Mouse (Mus musculus) forebrain, embryonic 13.5 days (tissue): ENCODE measurements at regions not wholly inside any gene's neighbourhood (a gene's known extent, or its start where the extent isn't known, plus 50 kb on each side); places are given as distances from the start of the nearest gene placed in this dataset.

ENCODE experiments used
- ATAC-seq: fragments of 200-750 bp; cut with Nextera tagmentation; 2 replicates; pipeline ENCODE4 v1.8.0; 2017
- H3K27ac ChIP-seq: fragments of 300-500 bp; sonication (generic); 2 replicates; pipeline ENCODE4 v1.5.1; 2015; ENCODE audit warnings: inconsistent platforms, mild to moderate bottlenecking, moderate library complexity
- H3K27me3 ChIP-seq: fragments of 300-500 bp; sonication (generic); 2 replicates; pipeline ENCODE4 v1.6.1; 2015; ENCODE audit warnings: mild to moderate bottlenecking, inconsistent platforms
- H3K36me3 ChIP-seq: fragments of 300-500 bp; sonication (generic); 2 replicates; pipeline ENCODE4 v1.6.1; 2015; ENCODE audit warnings: mild to moderate bottlenecking, inconsistent platforms; ENCODE audit not compliant: poor library complexity, severe bottlenecking
- H3K4me1 ChIP-seq: fragments of 300-500 bp; sonication (generic); 2 replicates; pipeline ENCODE4 v1.6.1; 2015; ENCODE audit warnings: inconsistent platforms
- H3K4me2 ChIP-seq: fragments of 300-500 bp; sonication (generic); 2 replicates; pipeline ENCODE4 v1.6.1; 2015; ENCODE audit warnings: inconsistent platforms, mild to moderate bottlenecking, moderate library complexity
- H3K4me3 ChIP-seq: fragments of 300-500 bp; sonication (generic); 2 replicates; pipeline ENCODE4 v1.5.1; 2015; ENCODE audit warnings: mild to moderate bottlenecking, inconsistent platforms
- H3K9ac ChIP-seq: fragments of 300-500 bp; sonication (generic); 2 replicates; pipeline ENCODE4 v1.6.1; 2015; ENCODE audit warnings: mild to moderate bottlenecking, inconsistent platforms
- H3K9me3 ChIP-seq: fragments of 300-500 bp; sonication (generic); replicated peaks from 2 replicates; pipeline ENCODE4 v1.6.1; 2016; ENCODE audit warnings: inconsistent platforms
- WGBS: fragments of 180-500 bp; shearing (Covaris S2); methylation state at CpG from one replicate; pipeline ENCODE4 v1.1.7; 2015; 5-methylcytosine and 5-hydroxymethylcytosine counted together

DNA sequence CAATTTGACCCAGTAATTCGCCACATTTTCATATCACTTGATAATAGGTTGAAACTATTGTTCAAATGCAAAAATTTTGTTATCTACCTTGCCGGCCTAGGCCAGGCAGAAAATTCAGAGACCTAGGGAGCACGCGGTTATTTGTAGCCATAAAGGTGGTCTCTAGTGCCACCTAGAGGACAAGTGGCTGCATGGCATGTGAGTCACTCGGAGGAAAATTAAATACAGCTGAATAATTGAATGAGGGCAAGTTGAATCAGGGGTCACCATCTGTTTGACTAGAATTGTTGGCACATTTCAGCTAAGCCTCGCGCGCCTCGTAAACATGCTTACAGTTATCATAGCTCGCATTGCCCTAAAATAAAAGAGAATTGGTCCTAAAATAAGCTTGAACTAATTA, 427.4 kb downstream of the Zfp536 start:
- WGBS, result 4% methylated on average over 10 of the region's 10 CpGs
- ATAC-seq, result peak; percentile 48
- H3K4me1 ChIP-seq, result peaks cover 31% of the 10 kb centered on the region
- no peak overlapping the region for H3K4me2 ChIP-seq
- H3K27me3 ChIP-seq, result peaks cover 12% of the 10 kb centered on the region; the same call in 1 of the 2 replicates
- H3K9me3 ChIP-seq, result no peaks in the 10 kb centered on the region
- H3K4me3 ChIP-seq, result no peak overlapping the region
- H3K27ac ChIP-seq, result no peak overlapping the region
- H3K9ac ChIP-seq, result no peak overlapping the region
- H3K36me3 ChIP-seq, result no peaks in the 10 kb centered on the region

DNA sequence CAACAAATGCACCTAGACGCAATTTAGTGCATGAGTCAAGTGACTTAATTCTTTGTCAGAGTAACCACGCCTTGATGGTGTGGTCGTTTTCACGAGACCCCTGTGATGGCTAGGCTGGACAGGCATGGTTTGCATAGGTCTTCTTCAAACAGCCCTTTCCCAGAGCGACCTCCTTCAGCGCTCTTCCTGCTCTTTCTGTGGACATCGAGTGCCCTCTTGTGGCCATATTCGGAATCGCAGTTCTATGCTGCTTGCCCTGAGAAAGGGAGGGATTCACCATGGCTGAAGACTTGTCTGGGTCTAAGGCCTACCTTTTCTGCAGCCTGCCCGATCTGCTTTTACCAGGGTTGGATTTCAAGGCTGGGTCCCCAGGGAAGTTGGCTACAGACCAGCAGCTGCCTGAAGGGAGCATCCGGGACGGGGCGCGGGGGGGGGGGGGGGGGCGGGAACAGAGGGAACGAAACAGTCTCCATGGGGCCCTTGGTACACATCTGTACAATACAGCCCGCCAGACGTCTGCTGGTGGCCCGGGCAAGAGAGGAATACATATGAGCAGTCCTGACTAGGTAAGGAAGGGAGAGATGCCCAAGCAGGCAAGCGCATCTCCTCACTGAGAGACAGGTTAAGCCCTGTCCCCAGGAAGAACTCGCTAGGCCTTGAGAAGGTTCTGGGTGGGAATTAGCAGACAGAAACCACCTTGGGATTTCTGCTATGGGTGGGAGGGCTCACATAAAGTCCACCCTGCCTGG, 415.6 kb downstream of the Zfp536 start:
- Histone ChIP-seq H3K9me3 (no peaks in the 10 kb centered on the region), H3K4me1 (peaks cover 25% of the 10 kb centered on the region), H3K4me3 (no peak overlapping the region), H3K27me3 (no peaks in the 10 kb centered on the region), H3K27ac (no peak overlapping the region), H3K36me3 (no peaks in the 10 kb centered on the region), H3K4me2 (peak overlapping the region; percentile 32; the same call in 1 of the 2 replicates), H3K9ac (no peak overlapping the region)
- peak; percentile 67 for ATAC-seq
- whole genome bisulfite sequencing, result 16% methylated on average over 18 of the region's 21 CpGs

DNA sequence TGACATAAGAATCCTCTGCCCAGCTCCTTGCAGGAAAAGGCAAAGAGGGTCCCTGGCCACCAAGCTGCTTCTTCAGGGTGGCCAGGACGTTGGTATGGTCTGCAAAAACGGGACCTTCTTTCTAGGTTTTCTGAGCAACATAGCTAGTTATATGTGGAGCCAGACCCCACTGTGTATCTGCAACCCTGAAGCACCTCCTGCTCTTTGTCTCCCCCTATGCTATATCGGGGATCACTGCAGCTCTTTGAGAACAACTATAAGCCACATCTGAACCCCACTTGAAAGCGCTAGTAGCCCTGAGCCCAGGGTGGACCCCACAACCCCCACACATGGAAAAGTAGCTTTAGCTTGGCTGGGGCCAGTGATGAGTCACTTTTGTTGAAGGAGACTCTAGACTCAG, 414.9 kb downstream of the Zfp536 start:
- Histone ChIP-seq H3K4me3 (no peak overlapping the region), H3K36me3 (no peaks in the 10 kb centered on the region), H3K27me3 (no peaks in the 10 kb centered on the region), H3K4me2 (no peak overlapping the region), H3K9me3 (no peaks in the 10 kb centered on the region), H3K9ac (no peak overlapping the region), H3K27ac (no peak overlapping the region), H3K4me1 (peaks cover 32% of the 10 kb centered on the region)
- no peak for ATAC-seq
- WGBS, result 63% methylated on average over 4 of the region's 4 CpGs

DNA sequence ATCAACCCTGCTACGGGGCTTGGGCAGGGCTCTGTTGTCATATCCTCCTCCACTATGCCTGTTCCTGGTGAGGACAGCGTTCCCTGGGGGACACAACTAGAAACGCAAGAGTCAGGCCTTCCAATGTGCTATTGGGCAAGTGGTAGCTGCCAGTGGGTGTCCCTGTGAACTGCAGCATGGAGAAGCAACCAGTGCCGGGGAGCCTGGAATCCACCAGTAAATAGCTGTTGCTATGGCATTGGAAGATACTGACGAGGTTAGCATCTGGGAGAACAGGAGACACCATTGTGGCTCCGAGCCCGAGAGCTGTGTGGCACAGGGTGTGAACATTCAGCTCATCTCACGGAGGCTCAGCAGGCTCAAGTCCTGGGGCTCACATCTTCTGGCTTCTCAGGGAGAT, 414.0 kb downstream of the Zfp536 start:
- H3K4me1 ChIP-seq, result peaks cover 42% of the 10 kb centered on the region
- H3K4me2 ChIP-seq, result no peak overlapping the region
- no peak overlapping the region for H3K9ac ChIP-seq
- H3K36me3 ChIP-seq, result no peaks in the 10 kb centered on the region
- H3K27me3 ChIP-seq, result no peaks in the 10 kb centered on the region
- no peaks in the 10 kb centered on the region for H3K9me3 ChIP-seq
- H3K4me3 ChIP-seq, result no peak overlapping the region
- ATAC-seq, result no peak
- whole genome bisulfite sequencing, result 78% methylated on average over 8 of the region's 8 CpGs
- no peak overlapping the region for H3K27ac ChIP-seq

DNA sequence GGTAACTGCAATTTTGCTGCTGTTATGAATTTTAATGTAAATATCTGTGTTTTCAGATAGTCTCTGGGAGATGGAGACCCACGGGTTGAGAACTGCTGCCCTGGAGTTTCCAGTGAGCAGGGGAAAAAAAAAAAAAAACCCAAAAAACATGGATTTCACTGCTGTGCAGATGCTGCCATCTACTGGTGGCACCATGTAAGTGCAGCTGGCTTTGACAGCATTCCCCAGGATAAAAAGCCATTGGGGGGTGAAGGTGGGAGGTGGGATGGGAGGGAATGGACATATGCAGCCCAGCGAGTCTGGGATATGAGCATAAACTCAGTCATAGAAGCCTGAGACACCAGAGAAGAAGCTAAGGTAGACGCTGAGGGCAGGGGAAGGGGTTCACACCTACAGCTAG, 413.3 kb downstream of the Zfp536 start:
- 5% methylated on average over 3 of the region's 3 CpGs for WGBS
- H3K9me3 ChIP-seq, result no peaks in the 10 kb centered on the region
- no peak for ATAC-seq
- no peaks in the 10 kb centered on the region for H3K27me3 ChIP-seq
- H3K36me3 ChIP-seq, result no peaks in the 10 kb centered on the region
- no peak overlapping the region for H3K4me2 ChIP-seq
- peaks cover 49% of the 10 kb centered on the region for H3K4me1 ChIP-seq
- no peak overlapping the region for H3K9ac ChIP-seq
- H3K27ac ChIP-seq, result no peak overlapping the region
- no peak overlapping the region for H3K4me3 ChIP-seq

DNA sequence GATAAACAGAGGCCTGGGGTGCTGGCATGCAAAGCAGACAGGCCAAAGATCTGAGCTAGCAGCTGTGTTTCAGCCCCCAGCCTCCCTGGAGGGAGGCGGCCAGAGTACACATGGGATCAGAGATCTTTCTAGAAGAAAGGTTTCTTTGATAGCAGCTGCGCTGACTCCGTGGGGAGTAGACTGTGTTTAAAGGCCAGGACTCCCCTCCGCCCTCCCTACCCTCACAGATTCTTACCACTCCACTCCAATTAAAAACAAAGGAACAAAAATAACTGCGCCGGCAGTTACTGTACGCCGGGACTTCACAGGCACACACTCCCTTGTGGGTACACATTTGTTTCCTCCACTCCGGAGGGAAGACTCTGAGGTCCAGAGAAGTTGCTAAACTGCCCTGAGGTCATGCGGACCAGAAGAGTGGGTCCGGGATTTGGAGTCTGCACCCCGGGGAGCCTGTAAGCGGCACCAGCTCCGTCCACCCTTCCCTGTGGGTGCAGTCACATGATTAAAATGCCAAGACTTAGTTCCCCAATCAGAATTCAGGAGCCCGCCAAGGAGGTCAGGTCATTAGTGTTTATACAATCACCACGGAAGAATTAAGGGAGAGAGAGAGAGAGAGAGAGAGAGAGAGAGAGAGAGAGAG, 411.5 kb downstream of the Zfp536 start:
- H3K36me3 ChIP-seq, result no peaks in the 10 kb centered on the region
- ATAC-seq, result peak; percentile 31
- H3K4me2 ChIP-seq, result peak overlapping the region; percentile 53
- H3K27ac ChIP-seq, result peak overlapping the region; percentile 88
- H3K4me1 ChIP-seq, result peaks cover 58% of the 10 kb centered on the region
- under 1% methylated on average over 16 of the region's 16 CpGs for WGBS
- H3K4me3 ChIP-seq, result peak overlapping the region; percentile 21
- H3K27me3 ChIP-seq, result no peaks in the 10 kb centered on the region
- no peaks in the 10 kb centered on the region for H3K9me3 ChIP-seq
- H3K9ac ChIP-seq, result peak overlapping the region; percentile 46

DNA sequence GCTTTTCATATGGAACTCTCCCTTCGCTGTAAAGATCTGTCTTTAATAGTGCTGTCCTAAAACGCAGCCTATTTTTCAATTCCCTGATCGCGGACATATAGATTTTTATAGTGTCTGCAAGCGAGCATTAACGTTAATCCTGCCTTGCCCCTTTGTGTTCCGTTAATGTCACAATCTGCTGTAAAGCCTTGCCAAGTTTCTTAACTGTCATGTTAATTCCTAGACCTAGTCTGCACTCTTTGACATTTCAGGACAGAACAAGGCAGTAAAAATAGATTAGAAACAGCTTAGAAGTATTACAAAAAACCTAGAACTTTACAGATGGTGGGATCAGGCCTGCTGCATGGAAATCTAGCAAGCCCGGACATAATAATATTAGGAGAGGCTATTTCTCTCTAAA, 410.6 kb downstream of the Zfp536 start:
- Histone ChIP-seq H3K9me3 (no peaks in the 10 kb centered on the region), H3K27me3 (no peaks in the 10 kb centered on the region), H3K9ac (0 out of 2 replicates have a peak overlapping the region, but pooled peaks have one; percentile 0), H3K36me3 (no peaks in the 10 kb centered on the region), H3K27ac (peak overlapping the region; percentile 88), H3K4me1 (peaks cover 55% of the 10 kb centered on the region), H3K4me2 (peak overlapping the region; percentile 53), H3K4me3 (no peak overlapping the region)
- ATAC-seq, result no peak
- WGBS, result 7% methylated on average over 8 of the region's 8 CpGs

DNA sequence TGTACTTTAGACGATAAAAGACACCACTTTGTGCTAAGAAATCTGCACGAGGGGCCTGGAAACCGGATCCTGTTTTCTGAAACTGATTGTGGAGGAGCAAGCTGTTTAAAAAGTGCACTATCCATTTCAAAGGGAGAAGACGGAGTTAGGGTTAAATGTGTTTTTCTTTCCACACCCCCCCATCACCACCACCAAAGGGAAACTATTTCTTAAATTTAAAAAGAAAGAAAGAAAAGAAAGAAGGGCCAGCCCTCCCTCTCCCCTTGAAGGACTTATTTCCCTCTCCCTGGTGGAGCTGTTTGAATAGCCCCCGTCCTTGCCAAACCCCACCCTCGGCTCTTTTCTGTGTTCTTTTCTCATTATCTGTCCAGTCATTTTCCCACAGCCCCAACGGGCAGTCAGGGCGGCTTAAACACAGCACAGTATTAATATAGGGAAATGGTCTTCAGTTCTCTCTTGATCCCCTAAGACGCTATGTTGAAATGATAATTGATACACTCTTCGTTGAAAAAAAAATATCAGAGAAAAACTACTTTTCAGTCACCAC, 409.7 kb downstream of the Zfp536 start:
- Histone ChIP-seq H3K4me2 (peak overlapping the region; percentile 53), H3K36me3 (no peaks in the 10 kb centered on the region), H3K9ac (peak overlapping the region; percentile 37; the same call in 1 of the 2 replicates), H3K4me3 (no peak overlapping the region), H3K27ac (peak overlapping the region; percentile 88), H3K9me3 (no peaks in the 10 kb centered on the region), H3K4me1 (peaks cover 55% of the 10 kb centered on the region), H3K27me3 (no peaks in the 10 kb centered on the region)
- 2% methylated on average over 10 of the region's 10 CpGs for WGBS
- peak; percentile 50; the same call in 1 of the 2 replicates for ATAC-seq

DNA sequence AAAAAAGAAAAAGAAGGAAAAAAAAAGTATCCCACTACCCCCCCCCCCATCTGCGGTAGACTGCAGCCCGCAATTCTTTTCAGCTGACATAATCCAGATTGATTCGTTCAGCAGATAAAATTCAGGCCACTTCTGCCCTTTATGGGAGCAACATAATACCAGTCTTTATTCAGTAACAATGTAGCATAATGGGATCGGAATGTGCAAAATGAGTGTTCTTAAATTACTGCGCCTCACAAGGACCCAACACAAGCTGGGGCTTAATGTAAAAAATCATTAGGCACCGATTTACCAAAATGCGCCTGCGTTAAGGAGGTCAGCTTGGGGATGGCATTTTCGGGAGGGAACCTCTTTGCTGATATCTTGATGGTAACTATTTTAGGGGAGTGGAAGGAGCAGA, 409.2 kb downstream of the Zfp536 start:
- Histone ChIP-seq H3K27ac (peak overlapping the region; percentile 88), H3K4me1 (peaks cover 55% of the 10 kb centered on the region), H3K9me3 (no peaks in the 10 kb centered on the region), H3K4me2 (peak overlapping the region; percentile 53), H3K4me3 (no peak overlapping the region), H3K36me3 (no peaks in the 10 kb centered on the region), H3K27me3 (no peaks in the 10 kb centered on the region), H3K9ac (no peak overlapping the region)
- WGBS, result 3% methylated on average over 9 of the region's 9 CpGs
- peak; percentile 43; the same call in 1 of the 2 replicates for ATAC-seq

DNA sequence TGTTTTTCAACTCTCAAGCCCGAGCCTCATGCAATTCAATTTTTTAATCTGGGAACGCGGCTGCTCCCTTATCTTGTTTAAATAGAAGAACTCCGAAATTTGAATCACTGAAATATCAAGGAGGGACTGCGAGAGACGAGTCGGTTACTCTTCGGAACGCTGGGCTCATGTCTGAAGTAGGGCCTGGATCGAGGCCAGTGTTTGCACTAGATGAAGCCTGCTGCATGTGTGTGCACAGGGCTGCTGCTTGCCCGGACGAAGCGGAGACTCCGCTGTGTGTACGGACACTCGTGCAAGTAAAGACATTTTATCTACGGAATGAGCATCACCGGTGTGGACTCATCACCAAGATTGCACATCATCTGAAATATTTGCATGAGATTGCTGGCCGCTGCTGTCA, 407.4 kb downstream of the Zfp536 start:
- no peak overlapping the region for H3K4me2 ChIP-seq
- peaks cover 46% of the 10 kb centered on the region for H3K4me1 ChIP-seq
- H3K27ac ChIP-seq, result no peak overlapping the region
- no peaks in the 10 kb centered on the region for H3K27me3 ChIP-seq
- no peaks in the 10 kb centered on the region for H3K9me3 ChIP-seq
- H3K36me3 ChIP-seq, result no peaks in the 10 kb centered on the region
- WGBS, result 78% methylated on average over 19 of the region's 19 CpGs
- ATAC-seq, result no peak
- H3K9ac ChIP-seq, result no peak overlapping the region
- no peak overlapping the region for H3K4me3 ChIP-seq

DNA sequence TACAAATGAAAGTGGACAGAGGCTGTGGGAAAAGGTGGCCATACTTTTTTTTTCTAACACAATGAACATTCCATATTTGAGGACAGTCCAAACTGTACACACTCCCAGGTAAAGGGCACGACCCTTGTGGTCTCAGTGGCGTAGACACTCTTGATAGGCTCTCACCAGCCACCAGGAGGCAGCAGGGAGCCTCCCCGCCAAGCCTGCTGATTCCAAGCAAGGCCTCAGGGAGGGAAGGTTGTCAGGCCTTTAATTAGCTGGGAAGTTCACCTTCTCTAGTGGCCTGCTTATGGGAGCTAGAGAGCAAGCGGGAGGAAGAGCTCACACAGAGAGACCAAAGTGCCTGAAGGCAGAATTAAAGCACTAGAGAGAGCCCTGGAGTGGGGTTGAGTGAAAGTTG, 403.7 kb downstream of the Zfp536 start:
- Histone ChIP-seq H3K27ac (no peak overlapping the region), H3K4me1 (peaks cover 18% of the 10 kb centered on the region), H3K36me3 (no peaks in the 10 kb centered on the region), H3K9me3 (no peaks in the 10 kb centered on the region), H3K4me3 (no peak overlapping the region), H3K27me3 (no peaks in the 10 kb centered on the region), H3K9ac (no peak overlapping the region), H3K4me2 (no peak overlapping the region)
- ATAC-seq, result no peak
- WGBS, result 45% methylated on average over 4 of the region's 4 CpGs

DNA sequence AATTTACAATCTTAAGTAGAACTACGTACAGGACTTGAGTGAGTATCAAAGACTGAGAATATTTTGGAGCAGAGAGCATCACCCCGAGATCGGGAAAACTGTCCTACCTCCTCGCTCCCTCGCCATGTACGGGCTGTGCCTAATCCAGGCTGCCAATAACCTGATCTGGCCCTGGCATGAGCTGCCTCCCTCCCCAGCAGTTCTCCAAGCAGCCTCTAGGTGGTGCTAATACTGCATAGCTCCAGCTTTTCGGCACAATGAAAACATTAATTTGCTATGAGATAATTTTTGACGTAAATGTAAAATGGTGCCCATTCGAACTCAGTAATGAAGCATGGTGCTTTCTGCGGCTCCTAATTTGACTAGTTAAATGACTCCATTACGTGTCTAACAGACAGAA, 399.6 kb downstream of the Zfp536 start:
- ATAC-seq, result peak; percentile 81
- H3K4me1 ChIP-seq, result peaks cover 32% of the 10 kb centered on the region
- H3K4me3 ChIP-seq, result no peak overlapping the region
- peak overlapping the region; percentile 28 for H3K4me2 ChIP-seq
- WGBS, result 5% methylated on average over 11 of the region's 11 CpGs
- H3K9ac ChIP-seq, result no peak overlapping the region
- H3K9me3 ChIP-seq, result no peaks in the 10 kb centered on the region
- no peaks in the 10 kb centered on the region for H3K36me3 ChIP-seq
- peaks cover 7% of the 10 kb centered on the region; the same call in 1 of the 2 replicates for H3K27me3 ChIP-seq
- no peak overlapping the region for H3K27ac ChIP-seq
